Mouse (Mus musculus) cerebellum, postnatal 25 days (tissue): Measurements from ENCODE around the gene Pdap1.
"Not testable (repeated sequence)": the region's sequence is repeated elsewhere in the genome, so short reads cannot be mapped to it uniquely, and the experiment has no call there.

Experiments used
- DNase-seq, 2 experiments: peaks; one replicate each; pipeline ENCODE4 v3.0.0; 2021; ENCODE audit warnings: mixed read lengths in 2 of 2

The Pdap1 gene

GRCm38 (mm10) chr5:145118461-145118860 is 21.6 kb downstream of the Pdap1 start:
- no peak for DNase-seq

GRCm38 (mm10) chr5:145118005-145118404 is 22.0 kb downstream of the Pdap1 start:
- no peak for DNase-seq

DNA sequence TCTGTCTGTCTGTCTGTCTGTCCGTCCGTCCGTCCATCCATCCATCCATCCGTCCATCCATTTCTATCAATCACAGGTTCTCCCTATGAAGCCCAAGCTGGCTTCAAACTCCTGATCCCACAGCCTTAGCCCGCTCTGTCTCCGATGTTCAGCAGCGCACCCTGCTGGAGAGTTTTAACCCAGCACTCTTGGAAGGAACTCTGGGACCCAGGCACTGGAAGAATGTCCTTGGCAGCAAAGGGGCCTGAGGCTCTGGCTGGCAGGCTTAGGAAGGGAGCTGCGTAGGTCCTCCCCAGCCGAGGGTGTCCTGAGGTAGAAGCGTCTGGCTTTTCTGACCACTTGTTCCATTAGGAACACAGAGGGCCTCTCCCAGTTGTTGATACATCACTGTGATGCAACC is 23.1 kb downstream of the Pdap1 start:
- peak; percentile 39 to 71 for DNase-seq

DNA sequence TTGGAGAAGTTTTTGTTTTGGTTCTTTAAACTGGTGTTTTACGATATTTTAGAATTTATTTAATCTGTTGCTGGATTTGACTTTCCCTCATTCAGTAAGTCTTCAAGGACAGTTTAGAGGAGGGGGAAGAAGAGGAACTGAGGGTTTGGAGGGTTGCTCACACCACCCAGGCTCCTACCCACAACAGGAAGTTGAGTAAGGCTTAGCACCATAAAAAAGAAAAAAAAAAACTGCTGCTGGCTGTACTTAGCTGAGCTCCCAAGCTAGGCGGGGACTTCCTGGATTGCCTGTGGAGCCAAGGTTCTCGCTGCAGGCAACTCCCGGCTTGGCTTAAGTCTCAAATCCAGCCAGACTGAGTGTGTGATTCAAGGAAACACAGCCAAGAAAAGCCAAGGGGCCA is 23.7 kb downstream of the Pdap1 start:
- DNase-seq = no peak

DNA sequence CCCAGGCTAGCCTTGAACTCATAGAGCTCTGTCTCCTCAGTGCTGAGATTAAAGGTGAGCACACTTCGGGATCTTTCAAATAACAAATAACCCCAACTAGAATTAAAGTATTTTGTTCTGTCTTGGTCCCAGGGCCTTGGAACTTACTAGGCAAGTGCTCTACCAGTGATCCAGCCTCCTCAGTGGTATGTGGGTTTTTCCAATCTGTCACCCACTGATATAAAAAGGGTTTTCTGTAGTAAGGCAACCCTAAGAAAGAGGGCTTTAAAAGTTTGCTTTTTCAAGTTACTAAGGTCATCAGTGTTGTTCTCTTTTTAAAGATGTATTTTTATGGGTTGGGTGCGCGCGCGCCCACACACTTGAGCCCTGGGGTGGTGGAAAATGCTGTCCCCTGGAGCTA is 24.3 kb downstream of the Pdap1 start:
- DNase-seq = no peak

DNA sequence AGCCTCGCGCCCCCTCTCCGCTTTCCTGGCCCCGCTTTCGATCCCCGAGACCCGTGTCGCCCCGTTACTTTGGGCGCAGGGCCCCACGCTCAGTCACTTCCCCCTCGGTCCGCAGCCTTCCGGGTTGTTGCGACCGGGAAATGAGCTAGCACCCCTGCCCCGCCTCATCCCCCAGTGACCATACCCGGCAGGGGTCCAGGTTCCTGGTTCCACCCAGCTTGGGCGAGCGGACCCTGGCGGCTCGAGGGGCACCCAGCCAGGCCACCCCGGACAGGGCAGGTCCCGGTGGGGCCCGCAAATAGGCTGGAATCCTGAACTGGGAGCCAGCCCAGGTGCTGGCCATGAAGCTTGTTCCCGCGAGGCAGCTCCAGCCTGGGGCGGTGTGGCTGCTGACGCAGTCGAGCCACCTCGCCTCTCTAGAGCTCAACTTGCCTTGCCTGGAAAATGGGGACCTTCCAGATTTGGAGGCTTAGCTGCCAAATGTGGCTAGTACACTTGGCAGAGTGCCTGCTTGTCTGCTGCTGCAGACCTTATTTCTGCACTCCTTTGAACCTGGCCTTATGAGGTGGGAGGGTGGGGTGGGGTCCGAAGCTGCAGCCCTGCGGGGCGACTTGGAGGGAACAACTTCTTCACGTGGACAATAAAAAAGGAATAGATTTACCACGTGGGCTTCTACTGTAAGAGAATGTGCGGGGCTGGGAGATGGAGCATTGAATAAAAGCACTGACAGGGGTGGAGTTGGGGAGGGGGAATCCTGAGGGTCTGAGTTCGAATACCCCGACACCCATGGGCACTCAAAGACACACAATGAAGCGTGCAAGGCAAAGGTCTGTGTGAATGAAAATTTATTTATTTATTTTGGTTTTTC is 25.2 kb downstream of the Pdap1 start:
- peak; percentile 27 to 49 for DNase-seq

DNA sequence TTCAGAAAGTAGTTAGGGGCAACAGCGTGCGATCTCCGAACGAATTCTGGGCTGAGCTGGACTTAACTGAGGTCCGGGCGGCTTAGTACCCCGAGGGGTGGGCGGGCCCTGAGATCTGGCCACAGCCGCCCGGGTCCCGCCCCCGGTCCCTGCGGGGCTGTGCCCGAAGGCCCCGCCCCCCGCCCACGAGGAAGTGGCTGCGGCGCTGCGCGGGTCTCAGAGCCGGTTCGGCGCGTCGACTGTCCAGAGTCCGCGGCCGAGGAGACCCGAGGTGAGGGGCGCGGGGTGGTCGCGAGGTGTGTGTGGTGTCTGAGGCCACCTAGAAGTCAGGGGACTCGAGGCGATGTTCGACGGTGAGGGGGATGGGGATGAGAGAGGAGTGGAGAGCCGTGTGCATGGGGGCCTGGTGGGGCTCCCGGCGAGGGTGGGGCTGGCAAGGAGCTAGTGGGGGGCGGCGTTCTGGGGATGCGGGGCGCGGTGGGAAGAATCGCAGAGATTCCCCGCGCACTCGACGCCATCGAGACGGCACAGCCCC is 25.9 kb downstream of the Pdap1 start, which contains the start of gene Arpc1b:
Arpc1b (plus strand) TSS at position 145 of the 535 bp plus-strand sequence.
- DNase-seq = peak in 1 of 2 experiments; percentile 29

DNA sequence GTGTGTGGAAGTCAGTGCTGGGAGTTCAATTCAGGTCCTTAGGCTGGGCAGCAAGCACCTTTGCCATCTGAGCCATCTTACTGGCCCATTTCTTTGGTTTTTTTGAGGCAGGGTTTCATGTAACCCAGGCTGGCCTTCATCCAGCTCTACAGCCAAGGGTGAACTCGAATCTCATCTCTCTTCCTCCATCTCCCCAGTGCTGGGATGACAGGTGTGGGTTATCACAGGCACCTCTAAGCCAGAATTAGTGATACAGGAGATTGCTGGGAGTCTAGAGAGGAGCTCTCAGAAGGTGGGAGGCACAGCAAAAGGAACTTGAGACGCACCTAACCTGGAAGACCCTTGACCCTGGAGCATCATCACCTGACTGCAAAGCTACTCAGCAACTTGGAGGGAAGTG is 26.6 kb downstream of the Pdap1 start:
- DNase-seq = no peak

DNA sequence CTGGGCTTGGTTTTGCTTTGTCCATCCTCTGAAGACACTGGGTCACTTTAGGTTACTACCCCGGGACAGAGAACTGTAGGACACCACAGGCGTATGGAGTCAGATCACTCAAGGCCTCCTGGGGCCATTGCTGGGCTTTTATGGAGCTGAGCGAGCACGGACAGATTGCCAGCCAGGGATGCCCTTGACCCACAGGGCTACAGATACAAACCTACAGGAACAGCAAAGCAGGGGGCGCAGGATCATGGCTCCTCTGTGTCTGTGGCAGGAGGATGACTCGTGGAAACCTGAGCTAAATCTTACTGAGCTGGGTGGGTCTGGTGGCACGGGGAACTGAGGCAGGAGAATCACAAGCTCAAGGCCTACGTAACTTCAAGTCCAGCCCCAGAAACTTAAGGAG is 27.5 kb downstream of the Pdap1 start:
- DNase-seq = no peak

DNA sequence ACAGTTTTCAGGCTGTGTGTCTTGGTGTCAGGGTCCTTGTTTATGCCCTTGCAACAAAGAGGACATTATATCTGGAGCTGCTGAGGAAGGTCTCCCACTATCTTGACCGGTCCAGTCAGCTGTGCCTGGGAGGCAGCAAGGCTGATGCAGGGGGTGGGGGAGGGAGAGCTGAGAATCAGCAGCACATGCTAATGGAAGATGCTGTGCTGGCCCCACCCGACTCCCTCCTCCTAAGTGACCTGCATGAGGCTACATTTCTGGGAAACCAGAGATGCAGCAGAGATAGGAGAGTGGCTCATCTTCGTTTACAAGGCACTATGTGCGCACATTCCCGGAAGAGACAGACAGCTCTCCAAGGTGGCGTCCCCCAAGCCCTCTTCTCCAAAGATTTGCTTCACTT is 29.6 kb downstream of the Pdap1 start:
- no peak for DNase-seq

DNA sequence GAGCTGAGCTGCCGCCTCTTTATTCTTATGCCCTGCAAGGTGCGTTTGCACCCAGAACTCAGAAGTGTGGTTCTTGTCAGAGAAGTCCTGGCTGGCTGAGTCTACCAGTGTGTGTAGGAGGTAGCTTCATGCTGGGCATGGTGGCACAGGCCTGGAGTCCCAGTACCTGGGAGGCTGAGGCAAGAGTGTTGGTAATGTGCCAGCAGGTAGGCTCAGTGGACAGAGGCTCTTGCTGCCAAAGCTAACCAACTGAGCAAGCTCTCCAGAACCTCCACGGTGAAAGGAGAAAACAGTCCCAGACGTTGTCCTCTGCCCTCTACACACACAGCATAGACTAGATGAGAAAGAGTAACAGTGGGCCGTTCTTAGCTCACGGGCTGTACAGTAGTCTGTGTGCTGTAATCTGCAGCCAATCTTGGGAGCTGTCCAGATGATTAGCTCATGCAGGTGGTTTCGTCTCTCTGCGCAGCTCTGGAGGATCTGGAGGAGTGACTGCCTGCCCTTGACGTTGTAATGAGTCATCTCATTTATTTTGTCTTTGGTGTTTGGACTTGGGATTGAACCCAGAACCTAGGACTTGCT is 34.3 kb downstream of the Pdap1 start:
- no peak for DNase-seq

DNA sequence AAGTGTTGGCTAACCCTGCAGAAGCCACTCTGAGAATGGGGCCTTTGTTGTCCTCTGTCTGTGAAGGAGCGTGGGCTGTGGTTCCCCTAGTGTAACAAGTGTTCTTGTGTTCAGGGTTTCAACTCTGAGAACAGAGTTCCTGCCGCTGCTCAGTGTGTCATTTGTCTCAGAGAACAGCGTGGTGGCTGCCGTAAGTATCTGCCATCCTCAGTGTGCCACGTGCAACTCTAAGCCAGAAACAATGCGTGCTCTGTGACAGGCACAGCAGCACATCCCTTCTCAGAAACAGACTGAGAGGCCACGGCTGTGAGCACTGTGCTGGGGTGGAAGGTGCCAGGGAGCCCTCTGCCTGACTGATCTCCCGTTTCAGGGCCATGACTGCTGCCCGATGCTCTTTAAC is 35.7 kb downstream of the Pdap1 start:
- DNase-seq = no peak

GRCm38 (mm10) chr5:145102706-145103105 is 37.3 kb downstream of the Pdap1 start:
- no peak for DNase-seq

DNA sequence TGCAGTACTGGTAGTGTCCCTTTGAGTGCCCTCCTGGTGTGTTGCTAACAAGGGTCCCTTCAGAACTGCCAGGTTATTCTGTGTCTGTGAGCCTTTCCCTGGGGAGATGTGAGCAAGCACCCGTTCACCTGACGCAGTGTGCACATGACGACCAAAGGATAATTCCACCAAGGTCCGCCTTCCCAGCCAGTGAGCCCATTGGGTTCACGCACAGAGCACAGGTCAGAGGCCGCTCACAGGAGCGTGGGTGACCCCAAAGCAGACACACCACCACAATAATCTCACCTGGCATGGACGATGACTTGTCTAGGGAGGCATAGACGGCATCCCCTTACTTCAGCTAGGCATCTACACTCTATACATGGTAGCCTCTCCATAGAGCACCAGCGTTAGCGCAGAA is 38.6 kb downstream of the Pdap1 start:
- not testable (repeated sequence) for DNase-seq

GRCm38 (mm10) chr5:145100960-145101359 is 39.1 kb downstream of the Pdap1 start:
- no peak for DNase-seq

DNA sequence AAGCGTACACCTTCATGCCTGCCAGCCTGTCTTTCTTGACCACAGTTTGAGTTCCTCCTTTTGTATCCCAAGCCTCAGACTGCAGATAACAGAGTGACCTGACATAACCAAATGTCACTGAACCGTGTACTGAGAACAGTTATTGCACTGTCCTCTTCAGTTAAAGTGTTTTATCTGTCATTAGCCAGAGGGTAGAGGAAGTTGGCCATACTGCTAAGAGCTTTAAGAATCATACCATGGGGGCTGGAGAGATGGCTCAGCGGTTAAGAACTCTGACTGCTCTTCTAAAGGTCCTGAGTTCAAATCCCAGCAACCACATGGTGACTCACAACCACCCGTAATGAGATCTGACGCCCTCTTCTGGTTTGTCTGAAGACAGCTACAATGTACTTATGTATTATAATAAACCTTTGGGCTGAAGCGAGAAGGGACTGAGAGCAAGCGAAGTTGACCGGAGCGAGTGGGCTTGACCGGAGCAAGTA is 41.7 kb downstream of the Pdap1 start:
- DNase-seq = no peak

GRCm38 (mm10) chr5:145096195-145096594 is 43.8 kb downstream of the Pdap1 start:
- no peak for DNase-seq

DNA sequence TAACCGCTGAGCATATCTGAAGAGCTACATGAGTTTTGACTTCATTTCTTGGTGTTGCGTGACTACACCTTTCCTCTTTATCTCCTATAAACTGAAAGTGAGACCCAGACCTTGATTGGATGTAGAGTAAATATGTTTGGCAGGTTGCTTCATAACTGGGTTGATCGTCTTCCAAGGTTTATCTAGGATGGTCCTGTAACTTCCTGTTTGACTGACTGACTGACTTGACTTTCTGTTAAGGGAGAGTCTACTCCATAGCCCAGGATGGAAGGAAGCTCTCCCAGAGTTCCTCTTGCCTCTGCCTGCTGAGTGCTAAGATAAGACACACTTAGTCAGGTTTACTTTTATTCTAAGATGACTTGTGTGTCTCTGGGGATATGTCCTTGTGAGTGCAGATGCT is 50.2 kb downstream of the Pdap1 start:
- DNase-seq = no peak

DNA sequence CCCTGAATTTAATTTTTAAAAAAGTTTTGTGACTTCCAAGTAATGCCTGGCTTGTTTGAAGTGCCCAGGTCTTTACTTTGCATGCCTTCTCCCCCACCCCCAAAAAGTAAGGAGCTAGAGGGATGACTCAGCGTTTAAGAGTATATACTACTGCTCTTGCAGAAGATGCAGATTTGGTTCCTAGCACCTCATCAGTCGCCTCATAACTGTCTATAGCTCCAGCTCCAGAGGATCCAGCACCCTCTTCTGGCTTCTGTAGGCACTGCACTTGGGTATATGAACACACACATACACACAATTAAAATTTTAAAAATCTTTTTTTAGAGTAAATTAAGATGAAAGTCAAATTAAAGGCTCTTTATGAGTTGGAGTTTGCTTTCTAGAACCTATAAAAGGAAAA is 51.9 kb downstream of the Pdap1 start:
- DNase-seq = no peak

GRCm38 (mm10) chr5:145084822-145085221 is 55.2 kb downstream of the Pdap1 start:
- no peak for DNase-seq

GRCm38 (mm10) chr5:145083632-145084451 is 56.2 kb downstream of the Pdap1 start, which contains the start of the genes Arpc1a and Kpna7:
Arpc1a (plus strand) TSS chr5:145083830.
Kpna7 (minus strand) TSS chr5:145084030.
- peak; percentile 95 to 98 for DNase-seq

DNA sequence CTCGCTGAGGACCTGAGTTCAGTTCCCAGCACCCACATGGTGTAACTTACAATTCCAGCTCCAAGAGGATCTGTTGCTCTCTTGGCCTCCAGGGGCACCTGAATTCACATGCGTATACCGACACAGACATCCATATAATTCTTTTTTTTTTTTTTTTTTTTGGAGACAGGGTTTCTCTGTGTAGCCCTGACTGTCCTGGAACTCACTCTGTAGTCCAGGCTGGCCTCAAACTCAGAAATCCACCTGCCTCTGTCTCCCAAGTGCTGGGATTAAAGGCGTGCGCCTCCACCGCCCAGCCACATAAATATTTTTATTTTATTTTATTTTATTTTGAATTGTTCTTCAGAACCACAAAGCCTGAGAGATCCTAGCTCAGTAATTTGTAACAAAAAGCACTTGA is 56.8 kb downstream of the Pdap1 start:
- DNase-seq = not testable (repeated sequence)
